Mouse (Mus musculus) adrenal gland, postnatal 14 days (tissue): ENCODE measurements at regions not wholly inside any gene's neighbourhood (a gene's known extent, or its start where the extent isn't known, plus 50 kb on each side); places are given as distances from the start of the nearest gene placed in this dataset.
"Not testable (repeated sequence)": the region's sequence is repeated elsewhere in the genome, so short reads cannot be mapped to it uniquely, and the experiment has no call there.

ENCODE experiments used
- DNase-seq: peaks from one replicate; pipeline ENCODE4 v3.0.0; 2021; ENCODE audit warnings: mixed read lengths

- DNase-seq: no peak
Measured at GRCm38 (mm10) chr1:194435060-194435459, 183.0 kb upstream of the Plxna2 start.

- no peak for DNase-seq
Measured at GRCm38 (mm10) chr1:194428586-194428985, 189.4 kb upstream of the Plxna2 start.

GRCm38 (mm10) chr1:194426293-194426692, 191.7 kb upstream of the Plxna2 start:
- DNase-seq: no peak

GRCm38 (mm10) chr1:194424201-194424600, 193.8 kb upstream of the Plxna2 start:
- DNase-seq: no peak

- no peak for DNase-seq
Measured at GRCm38 (mm10) chr1:194412193-194412592, 205.8 kb upstream of the Plxna2 start.

GRCm38 (mm10) chr1:194411788-194412187, 206.2 kb upstream of the Plxna2 start:
- no peak for DNase-seq

GRCm38 (mm10) chr1:194399281-194399680, 218.7 kb upstream of the Plxna2 start:
- peak; percentile 63 for DNase-seq

- DNase-seq: no peak
Measured at GRCm38 (mm10) chr1:194396754-194397460, 221.1 kb upstream of the Plxna2 start.

- DNase-seq: no peak
Measured at GRCm38 (mm10) chr1:194393720-194394119, 224.3 kb upstream of the Plxna2 start.

- DNase-seq: no peak
Measured at GRCm38 (mm10) chr1:194390202-194390601, 227.8 kb upstream of the Plxna2 start.

- DNase-seq: no peak
Measured at GRCm38 (mm10) chr1:194378135-194378534, 239.9 kb upstream of the Plxna2 start.

- not testable (repeated sequence) for DNase-seq
Measured at GRCm38 (mm10) chr1:194373511-194373910, 244.5 kb upstream of the Plxna2 start.

GRCm38 (mm10) chr1:194363917-194364316, 254.1 kb upstream of the Plxna2 start:
- DNase-seq: no peak

GRCm38 (mm10) chr1:194363129-194363768, 254.8 kb upstream of the Plxna2 start:
- no peak for DNase-seq

- DNase-seq: no peak
Measured at GRCm38 (mm10) chr1:194362298-194362697, 255.7 kb upstream of the Plxna2 start.

- no peak for DNase-seq
Measured at GRCm38 (mm10) chr1:194361316-194361715, 256.7 kb upstream of the Plxna2 start.

- no peak for DNase-seq
Measured at GRCm38 (mm10) chr1:194354332-194355120, 263.5 kb upstream of the Plxna2 start.

- DNase-seq: peak; percentile 5
Measured at GRCm38 (mm10) chr1:194345304-194346033, 272.5 kb upstream of the Plxna2 start.

GRCm38 (mm10) chr1:194342568-194342967, 275.4 kb upstream of the Plxna2 start:
- no peak for DNase-seq

- no peak for DNase-seq
Measured at GRCm38 (mm10) chr1:194341758-194342157, 276.3 kb upstream of the Plxna2 start.

GRCm38 (mm10) chr1:194334752-194335719, 283.0 kb upstream of the Plxna2 start:
- DNase-seq: no peak
